Mouse (Mus musculus) small intestine, adult 2 months (tissue): ENCODE measurements around the gene Glp1r. TPM values are rescaled to one million over a fixed set of nuclear protein-coding genes. Genes with fewer than 3 reads are reported as not detected.

Experiments
- H3K27ac ChIP-seq: fragments of 200-500 bp; 2 replicates; pipeline ENCODE4 v1.5.1; 2012; ENCODE audit warnings: low read depth, low read length, control low read depth, inconsistent platforms; ENCODE audit not compliant: insufficient read depth
- H3K27me3 ChIP-seq: fragments of 200-500 bp; 2 replicates; pipeline ENCODE4 v1.6.1; 2012; ENCODE audit warnings: mild to moderate bottlenecking, moderate library complexity, low read length, inconsistent platforms; ENCODE audit not compliant: control insufficient read depth, insufficient read depth
- H3K36me3 ChIP-seq: fragments of 200-500 bp; 2 replicates; pipeline ENCODE4 v1.6.1; 2012; ENCODE audit warnings: mild to moderate bottlenecking, low read length, control low read depth, inconsistent platforms; ENCODE audit not compliant: control insufficient read depth, insufficient read depth
- H3K4me1 ChIP-seq: fragments of 200-500 bp; 2 replicates; pipeline ENCODE4 v1.6.1; 2012; ENCODE audit warnings: low read length, inconsistent platforms, mixed read lengths; ENCODE audit not compliant: control insufficient read depth, insufficient read depth, insufficient read length
- H3K4me3 ChIP-seq: fragments of 200-500 bp; 2 replicates; pipeline ENCODE4 v1.5.1; 2012; ENCODE audit warnings: low read depth, mild to moderate bottlenecking, control low read depth, inconsistent platforms, low read length, moderate library complexity
- CTCF ChIP-seq: fragments of 200-500 bp; IDR thresholded peaks from 2 replicates; pipeline ENCODE4 v1.5.1; 2012; ENCODE audit warnings: low read depth, mild to moderate bottlenecking, control low read depth, inconsistent platforms, low read length, moderate library complexity, mixed read lengths; ENCODE audit not compliant: insufficient replicate concordance, insufficient read length; ENCODE audit errors: extremely low read depth
- POLR2A ChIP-seq: fragments of 200-500 bp; IDR thresholded peaks from 2 replicates; pipeline ENCODE4 v1.6.1; 2012; ENCODE audit warnings: low read depth, mild to moderate bottlenecking, control low read depth, inconsistent platforms, low read length, moderate library complexity
- WGBS: fragments of 180-500 bp; shearing (Covaris S2); methylation state at CpG from one replicate; pipeline ENCODE4 v1.1.7; 2018; 5-methylcytosine and 5-hydroxymethylcytosine counted together
- polyA plus RNA-seq: library from polyadenylated mRNA; depleted of rRNA; stranded (reverse); fragments of >200 nt; gene quantifications from 2 replicates; pipeline ENCODE4 v1.2.3, GENCODE M21; 2012

Glp1r gene
- polyA plus RNA-seq, 1 experiment, result 0.52 TPM

DNA sequence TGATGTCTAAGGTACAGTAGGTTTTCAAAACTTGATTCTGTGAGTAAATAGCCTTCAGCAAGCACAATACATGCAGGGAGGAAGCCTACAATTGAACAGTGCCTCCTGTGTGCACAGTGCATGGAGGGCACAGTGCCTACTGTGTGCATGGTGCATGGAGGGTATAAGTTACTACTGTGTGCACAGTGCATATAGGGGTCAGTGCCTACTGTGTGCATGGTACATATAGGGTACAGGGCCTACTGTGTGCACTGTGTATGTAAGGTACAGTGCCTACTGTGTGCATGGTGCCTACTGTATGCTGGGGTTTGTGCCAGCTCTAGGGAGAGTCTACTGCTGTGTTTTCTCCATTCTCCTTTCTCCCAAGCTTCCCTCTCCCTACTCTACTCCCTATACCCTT, 12.6 kb downstream of the Glp1r start:
- Histone ChIP-seq H3K4me1 (no peaks in the 10 kb centered on the region; the same call in 1 of the 2 replicates), H3K27ac (no peak overlapping the region), H3K4me3 (no peak overlapping the region), H3K27me3 (no peaks in the 10 kb centered on the region; the same call in 1 of the 2 replicates), H3K36me3 (no peaks in the 10 kb centered on the region)
- TF ChIP-seq POLR2A (no peak), CTCF (no peak)

DNA sequence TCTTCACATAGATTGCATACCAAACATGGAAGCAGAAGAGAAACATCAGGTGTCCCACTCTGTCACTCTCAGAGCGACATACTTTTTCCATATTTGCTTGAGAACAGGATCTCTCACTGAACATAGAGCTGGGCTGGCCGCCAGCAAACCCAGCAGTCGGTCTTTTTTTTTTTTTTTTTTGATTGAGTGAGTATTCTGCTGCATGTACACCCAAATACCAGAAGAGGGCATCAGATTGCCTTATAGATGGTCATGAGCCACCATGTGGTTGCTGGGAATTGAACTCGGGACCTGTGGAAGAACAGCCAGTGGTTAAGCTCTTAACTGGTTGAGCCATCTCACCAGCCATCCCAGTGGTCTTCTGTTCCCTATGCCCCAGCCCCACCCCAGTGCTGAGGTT, 21.9 kb downstream of the Glp1r start:
- H3K4me1 ChIP-seq, result no peaks in the 10 kb centered on the region

DNA sequence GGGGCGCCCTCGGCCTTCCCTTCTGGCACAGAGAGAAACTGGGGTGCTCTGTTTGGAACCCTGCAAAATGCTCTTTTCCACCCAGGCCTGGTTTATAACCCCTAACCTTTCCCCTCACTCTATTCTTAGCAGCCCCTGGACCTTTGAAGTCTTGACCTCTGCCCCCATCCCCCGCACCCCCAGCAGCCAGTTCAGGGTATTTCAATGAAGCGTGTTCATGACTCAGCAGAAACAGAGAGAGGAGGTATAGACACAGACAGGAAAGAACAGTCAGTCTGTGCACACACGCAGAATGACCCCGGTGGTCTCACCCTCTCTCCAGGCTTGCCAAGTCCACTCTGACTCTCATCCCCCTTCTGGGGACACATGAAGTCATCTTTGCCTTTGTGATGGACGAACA, 29.2 kb downstream of the Glp1r start:
- H3K4me3 ChIP-seq, result no peak overlapping the region
- H3K27ac ChIP-seq, result no peak overlapping the region
- no peaks in the 10 kb centered on the region for H3K27me3 ChIP-seq
- no peak for TF ChIP-seq POLR2A
- no peak for TF ChIP-seq CTCF
- no peaks in the 10 kb centered on the region for H3K36me3 ChIP-seq
- H3K4me1 ChIP-seq, result no peaks in the 10 kb centered on the region
- WGBS, result 75% methylated on average over 7 of the region's 7 CpGs

More for the DNA sequence above, 21.9 kb downstream of the Glp1r start:
- H3K36me3 ChIP-seq, result no peaks in the 10 kb centered on the region
- no peak overlapping the region for H3K27ac ChIP-seq
- H3K27me3 ChIP-seq, result no peaks in the 10 kb centered on the region
- TF ChIP-seq CTCF (no peak), POLR2A (no peak)
- no peak overlapping the region for H3K4me3 ChIP-seq
- WGBS, result 38% methylated on average over 4 of the region's 4 CpGs

DNA sequence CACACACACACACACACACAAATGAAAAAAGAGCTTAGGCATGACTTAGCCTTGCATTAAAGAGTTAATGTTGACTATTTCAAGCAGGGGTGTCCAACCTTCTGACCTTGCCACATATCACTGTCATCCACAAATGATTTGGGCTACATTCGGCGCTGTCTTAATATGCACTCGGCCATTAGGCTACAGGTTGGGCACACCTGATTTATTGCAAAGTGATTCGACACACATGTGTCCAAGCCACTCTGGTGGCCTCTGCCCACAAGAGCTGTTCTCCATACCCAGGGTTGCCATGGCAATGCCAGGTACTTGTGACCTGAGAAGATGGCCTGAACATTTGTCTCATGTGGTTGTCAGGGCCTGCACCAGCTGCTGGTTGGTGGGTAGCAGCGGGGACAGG, 31.2 kb downstream of the Glp1r start:
- Histone ChIP-seq H3K4me1 (no peaks in the 10 kb centered on the region), H3K27ac (no peak overlapping the region), H3K36me3 (no peaks in the 10 kb centered on the region), H3K4me3 (no peak overlapping the region), H3K27me3 (no peaks in the 10 kb centered on the region)
- 81% methylated on average over 5 of the region's 5 CpGs for WGBS
- TF ChIP-seq CTCF (no peak), POLR2A (no peak)

DNA sequence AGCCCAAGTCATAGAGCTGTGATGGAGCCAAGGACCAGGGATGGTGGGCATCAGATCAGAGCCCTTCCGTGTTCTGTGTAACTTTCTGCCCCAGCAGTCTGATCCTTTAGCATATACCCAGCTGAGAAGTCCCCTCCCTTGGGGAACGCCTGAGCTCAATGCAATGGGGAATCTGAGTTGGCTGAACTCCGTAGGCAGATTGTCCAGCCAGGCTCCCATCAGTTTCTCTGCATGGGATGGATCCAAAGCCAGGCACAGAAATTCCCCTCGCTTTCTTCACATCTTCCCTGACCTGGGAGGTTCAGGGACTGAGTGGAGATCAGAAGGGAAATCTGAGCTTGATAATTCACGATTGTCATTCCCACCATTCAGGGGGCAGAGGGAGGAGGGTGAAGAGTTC, 33.7 kb downstream of the Glp1r start:
- no peaks in the 10 kb centered on the region for H3K36me3 ChIP-seq
- no peak overlapping the region for H3K4me3 ChIP-seq
- no peak overlapping the region for H3K27ac ChIP-seq
- TF ChIP-seq POLR2A (no peak), CTCF (no peak)
- 74% methylated on average over 5 of the region's 5 CpGs for WGBS
- no peaks in the 10 kb centered on the region for H3K27me3 ChIP-seq
- no peaks in the 10 kb centered on the region for H3K4me1 ChIP-seq

DNA sequence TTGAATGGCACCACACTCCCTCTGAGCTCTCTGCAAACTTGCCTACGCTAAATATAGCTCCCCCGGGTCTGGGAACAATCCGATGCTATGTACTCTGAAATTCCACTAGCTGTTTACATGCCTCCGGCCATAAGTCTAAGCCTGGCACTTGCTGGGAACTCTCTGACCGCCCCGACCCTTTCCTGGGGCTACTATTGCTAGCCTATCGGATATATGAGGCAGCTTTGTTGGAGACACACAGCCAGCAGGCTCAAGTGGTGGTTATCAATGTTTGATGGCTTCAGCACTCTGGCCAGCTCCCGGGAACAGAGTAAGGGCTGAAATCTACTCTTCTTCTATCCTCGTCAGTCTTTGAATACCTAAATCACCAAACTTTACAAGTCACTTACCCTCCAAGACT, 36.9 kb downstream of the Glp1r start:
- Histone ChIP-seq H3K36me3 (no peaks in the 10 kb centered on the region), H3K4me3 (no peak overlapping the region), H3K4me1 (no peaks in the 10 kb centered on the region), H3K27ac (no peak overlapping the region), H3K27me3 (no peaks in the 10 kb centered on the region)
- WGBS, result 46% methylated on average over 9 of the region's 9 CpGs
- no peak for TF ChIP-seq CTCF
- TF ChIP-seq POLR2A, result no peak

DNA sequence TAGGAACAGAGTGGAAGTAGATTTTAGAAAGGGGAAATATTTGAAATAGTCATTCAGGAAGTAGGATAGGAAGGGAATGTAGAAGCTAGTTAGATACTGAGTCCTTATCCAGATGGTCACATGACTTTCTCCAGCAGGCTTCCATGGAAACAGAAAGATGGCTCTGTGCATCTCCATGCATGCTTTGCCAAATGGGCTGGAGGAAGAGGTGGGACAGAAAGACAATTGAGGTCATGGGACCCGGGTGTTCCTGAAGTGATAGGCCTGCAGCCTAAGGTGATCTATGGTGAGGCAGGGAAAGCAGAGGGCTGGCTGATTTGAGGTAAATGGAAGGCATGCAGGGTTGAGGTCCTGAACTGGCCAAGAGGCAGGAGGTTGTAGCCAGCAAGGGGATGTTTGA, 46.8 kb downstream of the Glp1r start:
- WGBS, result 56% methylated on average over 1 of the region's 1 CpGs
- no peaks in the 10 kb centered on the region for H3K4me1 ChIP-seq
- H3K27ac ChIP-seq, result no peak overlapping the region
- H3K27me3 ChIP-seq, result no peaks in the 10 kb centered on the region
- H3K4me3 ChIP-seq, result no peak overlapping the region
- no peak for TF ChIP-seq CTCF
- no peak for TF ChIP-seq POLR2A
- no peaks in the 10 kb centered on the region for H3K36me3 ChIP-seq

DNA sequence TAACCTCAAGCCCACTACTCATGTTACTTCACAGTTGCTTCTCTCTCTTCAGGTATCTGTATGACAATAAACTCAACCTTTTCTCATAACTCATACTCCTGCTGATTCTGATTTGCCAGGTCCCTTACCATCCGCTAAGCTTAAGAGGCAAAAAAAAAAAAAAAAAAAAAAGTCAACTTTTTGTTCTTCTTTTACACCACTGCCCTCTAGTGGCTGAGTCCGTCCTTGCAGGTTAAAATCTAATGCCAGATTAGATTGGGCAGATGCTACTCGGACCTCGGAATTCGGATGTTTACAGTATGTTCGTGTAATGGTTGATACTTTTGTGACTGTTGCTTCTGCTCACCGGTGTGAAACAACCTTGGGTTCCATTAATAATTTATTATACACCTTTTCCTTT, 49.2 kb downstream of the Glp1r start:
- TF ChIP-seq POLR2A (no peak), CTCF (no peak)
- H3K27me3 ChIP-seq, result no peaks in the 10 kb centered on the region
- no peaks in the 10 kb centered on the region for H3K36me3 ChIP-seq
- no peak overlapping the region for H3K4me3 ChIP-seq
- H3K4me1 ChIP-seq, result no peaks in the 10 kb centered on the region
- 1% methylated on average over 7 of the region's 7 CpGs for WGBS
- no peak overlapping the region for H3K27ac ChIP-seq
